Mouse (Mus musculus) olfactory bulb, adult 2 months (tissue): ENCODE measurements around the gene Tnip1.

Experiments
- CTCF ChIP-seq: fragments of 200-500 bp; IDR thresholded peaks from 2 replicates; pipeline ENCODE4 v1.5.1; 2012; ENCODE audit warnings: low read depth, mild to moderate bottlenecking, low read length, moderate library complexity; ENCODE audit not compliant: insufficient read depth
- POLR2A ChIP-seq: fragments of 200-500 bp; IDR thresholded peaks from 2 replicates; pipeline ENCODE4 v1.6.1; 2012; ENCODE audit warnings: mild to moderate bottlenecking, low read depth, low read length, moderate library complexity; ENCODE audit not compliant: insufficient read depth

DNA sequence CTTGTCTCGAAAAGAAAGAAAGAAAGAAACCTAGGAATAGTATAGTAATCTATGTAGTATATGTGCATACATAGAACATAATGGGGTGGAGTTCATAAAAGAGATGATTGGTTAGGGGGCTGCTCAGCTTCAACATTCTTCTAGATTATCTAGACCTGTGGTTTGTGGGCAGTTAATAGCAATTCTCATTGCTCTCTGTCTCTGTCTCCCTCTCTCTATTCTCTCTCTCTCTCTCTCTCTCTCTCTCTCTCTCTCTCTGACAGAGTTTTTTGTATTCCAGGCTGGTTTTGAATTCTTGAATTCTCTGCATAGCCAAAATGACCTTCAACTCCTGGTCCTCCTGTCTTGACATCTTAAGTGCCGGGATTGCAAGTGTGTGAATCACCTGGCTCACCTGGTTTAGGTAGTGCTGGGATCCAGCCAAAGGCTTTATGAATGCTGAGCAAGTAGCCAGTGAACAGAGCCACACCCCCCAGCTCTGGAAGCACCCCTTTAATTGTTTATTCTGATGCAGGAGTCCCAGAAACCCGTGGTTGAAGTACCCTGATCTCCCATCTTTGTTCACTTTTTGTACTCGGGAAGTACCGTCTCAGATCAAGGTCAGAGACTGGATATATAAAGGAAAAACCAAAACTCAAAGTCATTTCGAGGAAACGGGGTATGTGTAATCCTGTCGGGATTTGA, 8.8 kb upstream of the Tnip1 start:
- no peak for TF ChIP-seq CTCF
- TF ChIP-seq POLR2A: no peak
